Mouse (Mus musculus): ENCODE results near the gene Msrb2.

Msrb2 gene

DNA sequence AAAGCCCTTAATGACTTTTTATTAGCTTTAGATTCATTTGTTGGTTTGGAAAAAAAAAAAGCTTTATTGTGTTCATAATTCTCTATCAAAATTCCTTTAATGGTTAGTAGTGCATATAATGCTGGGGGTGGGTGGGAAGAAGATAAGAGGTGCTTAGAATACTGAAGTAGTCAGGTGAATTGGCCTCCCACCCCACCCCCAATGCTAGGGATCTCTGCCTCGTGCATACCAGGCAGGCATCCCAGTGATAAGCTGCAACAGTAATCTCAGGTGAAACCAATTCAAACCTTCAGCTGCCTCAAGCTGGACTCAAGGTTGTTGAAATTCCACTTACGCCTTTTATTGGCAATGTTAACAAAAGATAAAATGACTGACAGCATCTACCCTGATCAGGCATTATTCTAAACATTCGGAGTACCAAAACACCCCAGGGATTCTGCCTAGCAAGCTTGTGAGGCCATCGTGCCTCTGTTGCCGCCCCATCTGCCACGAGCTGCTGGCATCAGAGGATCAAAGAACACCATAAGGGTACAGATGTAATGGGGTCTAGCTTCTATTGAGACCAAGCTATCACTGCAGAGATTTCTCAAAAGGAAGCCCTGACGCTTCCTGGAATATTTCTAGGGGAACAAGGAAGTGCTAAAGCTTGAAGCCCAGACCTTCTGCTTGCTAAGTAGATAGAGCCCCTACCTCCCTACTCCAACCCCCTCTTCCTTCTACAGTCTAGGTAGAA, 19.3 kb downstream of the Msrb2 start:
- no peak for DNase-seq (ENCODE audit: low spot score)

DNA sequence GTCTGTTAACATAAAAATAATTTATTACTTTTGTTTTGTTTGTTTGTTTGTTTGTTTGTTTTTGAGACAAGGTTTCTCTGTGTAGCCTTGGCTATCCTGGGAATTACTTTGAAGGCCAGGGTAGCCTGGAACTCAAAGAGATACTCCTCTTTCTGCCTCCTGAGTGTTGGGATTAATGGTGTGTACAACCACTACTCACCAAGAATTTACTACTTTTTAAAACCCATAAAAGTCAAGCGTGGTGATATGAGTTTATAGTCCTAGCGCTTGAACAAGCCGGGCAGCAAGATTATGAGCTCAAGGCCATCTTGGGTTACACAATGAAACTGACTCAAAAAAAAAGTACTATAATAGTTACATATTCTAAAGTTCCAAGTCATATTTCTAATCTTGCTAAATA, 20.4 kb downstream of the Msrb2 start:
- DNase-seq (ENCODE audit: low spot score): no peak

DNA sequence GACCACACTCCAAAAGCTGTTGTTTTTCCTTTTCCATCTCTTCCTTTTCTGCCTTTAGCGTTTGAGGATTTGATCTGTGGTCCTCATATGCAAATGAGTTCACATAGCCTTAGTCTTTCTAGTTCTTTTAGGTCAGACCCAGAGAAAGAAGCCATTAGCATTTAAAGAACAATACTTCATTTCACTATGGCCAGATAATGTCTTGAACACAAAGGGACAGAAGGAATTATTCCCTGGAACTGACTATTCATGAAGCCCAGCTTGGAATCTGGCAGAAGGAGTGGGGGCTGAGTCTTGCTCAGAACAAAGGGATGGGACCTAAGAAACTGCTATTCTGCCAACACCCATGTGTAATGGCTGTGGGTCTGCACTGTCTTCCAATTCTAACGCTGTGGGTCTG, 21.6 kb downstream of the Msrb2 start:
- no peak for DNase-seq (ENCODE audit: low spot score)

DNA sequence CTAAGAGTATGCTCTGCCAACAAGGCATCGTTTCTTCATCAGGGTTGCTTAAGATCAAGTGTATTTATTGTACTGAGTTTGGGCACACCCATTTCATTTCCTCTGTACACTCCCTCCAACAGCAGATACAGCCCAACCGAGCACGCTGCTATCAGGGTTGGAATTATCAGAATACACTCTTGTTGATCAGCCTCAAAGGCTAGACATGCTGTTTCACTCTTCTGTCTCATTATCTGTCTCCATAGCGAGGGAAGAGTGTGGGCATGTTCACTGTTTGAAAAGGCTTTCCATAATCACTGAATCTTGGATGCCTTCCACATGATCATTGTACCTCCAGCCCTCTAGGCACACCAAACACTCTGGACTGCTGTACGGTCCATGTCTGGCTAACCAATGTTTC, 34.2 kb downstream of the Msrb2 start:
- no peak for DNase-seq (ENCODE audit: low spot score)

DNA sequence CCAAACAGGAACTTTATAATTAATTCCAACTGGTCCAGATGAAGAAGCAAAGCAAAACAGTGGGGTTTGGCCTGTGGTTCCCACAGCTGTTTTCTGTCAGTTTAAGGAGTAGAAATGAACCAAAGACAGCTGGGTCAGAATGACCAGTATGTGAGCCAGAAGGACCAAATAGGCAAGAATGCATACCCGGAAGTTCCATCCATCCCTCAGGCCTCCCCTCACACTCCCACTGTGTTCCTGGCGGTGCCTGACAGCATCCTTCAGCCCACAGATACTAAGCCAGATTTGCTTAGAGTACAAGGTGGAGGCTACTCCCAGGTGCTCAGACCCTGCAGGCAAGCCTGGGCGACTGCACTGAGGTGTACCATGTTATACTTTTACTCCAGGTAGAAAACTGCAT, 35.3 kb downstream of the Msrb2 start:
- DNase-seq (ENCODE audit: low spot score): no peak

DNA sequence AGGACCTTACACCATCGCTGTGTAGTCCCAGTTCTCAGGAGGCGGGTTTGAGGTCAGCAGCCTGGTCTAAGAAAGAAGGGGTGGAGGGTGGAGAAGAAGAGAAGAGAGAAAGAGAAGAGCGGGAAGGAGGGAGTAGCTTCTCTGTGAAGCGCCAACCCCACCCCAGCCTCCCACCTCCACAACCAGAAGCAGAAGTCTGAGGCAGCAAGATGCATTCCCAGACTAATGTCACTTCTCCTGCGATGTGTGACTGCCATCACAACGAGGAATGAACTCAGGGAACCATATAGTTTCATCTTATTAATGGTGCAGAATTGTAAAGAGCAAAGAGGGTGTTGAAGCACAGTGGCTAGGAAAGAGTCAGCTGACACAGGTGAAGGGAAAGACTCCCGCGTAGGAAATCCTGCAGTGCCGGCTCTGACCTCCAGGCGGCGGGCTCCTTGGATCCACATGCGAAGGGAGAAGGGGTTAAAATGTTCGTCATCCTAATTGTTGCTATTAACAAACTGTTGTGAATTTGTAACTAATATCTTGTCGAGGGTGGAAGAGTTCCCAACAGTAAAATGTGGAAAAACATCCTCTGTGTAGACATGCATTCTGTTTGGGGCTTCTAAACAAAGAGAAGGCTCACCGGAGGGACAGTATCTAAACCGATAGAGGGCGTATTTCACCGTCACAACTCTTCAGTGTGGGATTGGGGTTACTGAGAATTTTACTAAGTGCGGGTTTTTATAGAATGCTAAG, 43.2 kb downstream of the Msrb2 start:
- peak; percentile 57 for DNase-seq (ENCODE audit: low spot score)

DNA sequence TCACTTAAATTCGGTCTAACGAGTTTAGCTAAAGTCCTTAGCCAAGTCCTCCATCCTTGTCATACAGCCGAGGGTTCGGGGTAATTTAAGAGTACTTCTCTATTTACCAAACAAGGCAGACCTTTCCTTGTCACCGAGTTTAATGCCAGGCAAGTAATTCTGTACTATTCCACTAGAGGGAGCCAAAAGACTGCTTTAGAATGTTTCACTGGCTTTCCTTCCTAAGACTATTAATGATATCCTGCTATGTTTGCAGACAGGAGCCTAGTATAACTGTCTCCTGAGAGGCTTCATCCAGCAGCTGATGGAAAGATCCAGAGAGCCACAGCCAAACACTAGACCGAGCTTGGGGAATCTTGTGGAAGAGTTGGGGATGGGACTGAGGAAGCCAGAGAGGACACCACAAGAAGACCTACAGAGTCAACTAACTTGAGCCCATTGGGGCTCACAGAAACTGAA, 43.9 kb downstream of the Msrb2 start:
- peak; percentile 13 for DNase-seq (ENCODE audit: low spot score)

DNA sequence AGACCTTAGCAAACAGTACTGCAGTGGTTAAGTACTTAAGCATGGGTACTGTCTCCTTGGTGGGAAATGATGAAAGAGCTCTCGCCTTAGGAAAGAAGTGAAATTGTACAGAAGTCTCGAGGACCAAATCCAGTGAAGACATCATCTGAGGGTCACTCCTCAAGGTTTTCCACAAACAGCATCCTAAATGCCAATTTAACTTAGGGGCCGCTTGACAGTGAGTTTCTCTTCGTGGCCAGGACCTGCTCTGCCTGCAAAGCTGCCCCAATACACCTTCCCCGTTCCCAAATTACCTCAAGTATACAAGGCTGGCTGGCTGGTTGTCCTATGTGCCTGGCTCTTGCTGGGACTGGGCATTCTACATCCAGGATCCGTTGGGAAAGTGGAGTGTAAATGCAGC, 44.8 kb downstream of the Msrb2 start:
- DNase-seq (ENCODE audit: low spot score): no peak

DNA sequence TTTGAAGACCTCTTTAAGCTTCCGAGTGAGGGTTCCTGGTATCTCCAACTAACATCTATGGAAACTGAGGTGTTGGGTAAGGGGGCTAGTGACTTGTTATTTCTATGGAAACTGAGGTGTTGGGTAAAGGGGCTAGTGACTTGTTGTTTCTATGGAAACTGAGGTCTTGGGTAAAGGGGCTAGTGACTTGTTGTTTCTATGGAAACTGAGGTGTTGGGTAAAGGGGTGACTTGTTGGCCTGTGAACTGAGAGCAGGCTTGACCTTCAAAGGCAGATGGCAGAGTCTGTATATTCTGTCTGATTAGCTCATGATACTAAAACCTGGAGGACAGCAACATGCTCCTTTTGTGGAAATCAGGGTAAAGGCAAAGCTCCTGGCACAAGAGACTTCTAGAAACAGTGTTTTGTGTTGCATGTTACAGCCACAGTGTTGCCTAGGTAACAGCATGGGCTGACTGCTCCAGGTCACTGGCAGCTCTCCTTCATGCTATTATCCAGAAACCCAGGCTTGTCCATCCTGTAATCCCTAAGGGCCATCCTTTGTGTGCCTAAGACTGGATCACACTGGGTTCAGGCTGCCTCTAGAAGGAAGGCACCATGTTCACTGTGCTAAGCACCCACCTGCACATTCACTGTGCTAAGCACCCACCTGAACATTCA, 48.6 kb downstream of the Msrb2 start:
- DNase-seq (ENCODE audit: low spot score): no peak

DNA sequence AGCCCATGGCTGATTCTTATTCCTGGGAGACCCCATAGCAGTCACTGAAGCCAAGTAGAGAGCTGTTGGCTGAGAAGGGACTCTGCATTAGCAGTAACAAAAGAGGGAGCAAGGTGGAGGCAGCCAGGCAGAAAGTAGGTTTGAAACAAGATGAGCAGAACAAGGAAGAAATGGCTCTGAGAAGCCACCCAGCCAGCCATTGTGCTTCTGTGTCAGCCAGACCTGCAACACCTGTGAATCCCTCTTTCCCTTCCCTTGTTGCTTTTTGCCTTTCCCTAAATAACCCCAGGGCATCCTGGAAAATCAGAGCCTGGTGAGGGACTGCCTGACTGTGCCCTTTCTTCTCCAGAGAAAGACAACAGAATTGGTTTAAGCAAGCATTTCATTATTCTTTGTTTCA, 51.0 kb downstream of the Msrb2 start:
- no peak for DNase-seq (ENCODE audit: low spot score)

DNA sequence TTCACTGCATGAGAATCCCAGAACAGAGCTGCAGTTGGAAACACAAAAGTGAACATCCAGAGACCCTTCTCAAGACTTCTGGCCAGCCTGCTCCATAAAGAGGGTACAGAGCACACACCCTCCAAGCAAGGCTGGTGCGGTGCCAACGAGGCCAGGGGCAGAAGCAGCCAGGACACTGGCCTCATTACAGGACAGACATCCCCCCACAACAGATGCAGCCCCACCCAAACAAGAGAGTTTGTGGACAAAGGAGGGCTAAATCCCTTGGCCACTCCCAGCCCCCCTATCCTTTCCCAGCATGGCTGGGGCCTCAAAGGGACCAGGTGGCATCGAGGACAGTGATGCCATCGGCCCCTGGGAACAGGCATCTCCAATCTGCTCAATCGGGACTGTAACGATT, 51.8 kb downstream of the Msrb2 start:
- no peak for DNase-seq (ENCODE audit: low spot score)

DNA sequence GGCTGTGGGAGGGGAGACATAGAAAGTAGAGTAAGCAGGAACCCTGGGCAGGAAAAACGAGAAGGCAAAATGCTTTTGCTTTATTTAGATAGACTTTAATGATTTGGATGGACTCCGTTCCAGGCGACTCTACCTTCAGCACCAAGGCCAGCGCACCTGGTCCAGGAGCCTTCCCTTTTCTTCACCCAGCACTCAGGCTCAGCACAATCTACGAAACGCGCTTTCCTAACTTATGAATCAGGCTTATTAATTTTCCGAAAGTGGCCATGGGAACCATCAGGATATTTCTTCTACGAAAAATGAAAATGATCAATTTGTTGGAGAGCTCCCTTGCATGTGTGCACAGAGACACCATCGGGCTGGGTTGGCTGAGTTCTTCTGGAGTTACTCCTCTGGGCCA, 57.8 kb downstream of the Msrb2 start:
- peak; percentile 64 for DNase-seq (ENCODE audit: low spot score)

DNA sequence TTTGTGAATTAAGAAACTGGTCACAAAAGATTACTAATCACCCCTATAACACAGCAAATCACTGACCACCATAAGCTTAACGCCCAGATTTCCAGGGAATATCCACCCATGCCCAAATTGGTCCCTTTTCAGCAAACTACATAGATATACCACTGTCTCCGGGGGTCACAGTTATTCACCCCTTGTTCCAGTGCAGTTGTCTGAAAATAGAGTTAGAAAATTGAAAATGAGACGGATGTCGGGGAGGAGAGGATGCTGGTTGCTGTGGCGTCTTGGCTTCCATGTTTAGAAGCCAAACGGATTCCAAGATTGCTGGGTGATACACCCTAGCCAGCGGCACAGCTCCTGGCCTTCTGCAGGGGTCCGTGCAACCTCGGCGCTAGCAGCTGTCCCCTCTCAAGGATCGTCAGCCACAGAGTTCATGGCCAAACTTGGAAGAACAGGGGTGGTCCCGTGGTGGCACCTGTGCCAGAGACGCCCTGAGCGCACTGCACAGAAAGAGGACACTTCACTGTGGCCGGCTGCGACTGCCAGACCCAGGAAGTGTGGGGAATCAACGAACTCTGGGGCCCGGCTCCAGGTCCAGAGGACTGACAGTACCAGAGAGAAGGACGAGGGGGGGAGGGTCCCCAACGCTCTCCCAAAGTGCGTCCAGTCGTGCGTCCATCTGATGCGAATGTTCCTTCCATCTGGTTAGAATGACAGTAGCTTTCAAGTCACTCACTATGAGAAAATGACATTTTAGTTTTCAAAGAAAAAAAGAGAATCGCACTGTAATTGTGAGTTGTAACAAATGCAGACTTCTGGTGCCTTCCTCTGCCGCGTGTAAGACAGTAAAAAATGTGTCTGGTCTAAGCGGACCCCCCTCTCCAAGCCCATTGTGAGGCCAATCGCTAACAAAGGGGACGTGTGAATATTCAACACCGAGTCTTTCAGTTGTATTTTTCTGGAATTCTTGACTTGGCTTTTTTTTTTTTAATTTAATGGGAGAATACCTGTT, 58.8 kb downstream of the Msrb2 start:
- no peak for DNase-seq (ENCODE audit: low spot score)

DNA sequence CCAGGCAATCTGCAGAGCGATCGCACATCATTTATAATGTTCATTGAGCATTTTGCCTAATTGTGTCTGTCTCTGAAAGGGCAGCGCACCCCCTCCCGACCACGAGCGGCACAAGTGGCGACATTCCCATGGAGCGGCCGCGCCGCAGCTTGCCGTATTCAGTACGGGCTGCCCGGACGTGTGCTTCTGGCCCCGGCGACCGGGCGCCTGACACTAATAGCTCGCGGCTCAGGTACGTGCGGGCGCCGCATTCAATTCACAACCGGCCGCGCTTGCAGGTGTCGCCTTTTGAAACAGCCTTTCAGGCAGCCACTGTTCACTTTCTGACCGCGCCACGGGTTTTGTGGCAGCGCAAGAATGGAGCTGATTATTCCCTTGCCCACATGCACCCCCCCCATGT, 59.5 kb downstream of the Msrb2 start:
- no peak for DNase-seq (ENCODE audit: low spot score)

DNA sequence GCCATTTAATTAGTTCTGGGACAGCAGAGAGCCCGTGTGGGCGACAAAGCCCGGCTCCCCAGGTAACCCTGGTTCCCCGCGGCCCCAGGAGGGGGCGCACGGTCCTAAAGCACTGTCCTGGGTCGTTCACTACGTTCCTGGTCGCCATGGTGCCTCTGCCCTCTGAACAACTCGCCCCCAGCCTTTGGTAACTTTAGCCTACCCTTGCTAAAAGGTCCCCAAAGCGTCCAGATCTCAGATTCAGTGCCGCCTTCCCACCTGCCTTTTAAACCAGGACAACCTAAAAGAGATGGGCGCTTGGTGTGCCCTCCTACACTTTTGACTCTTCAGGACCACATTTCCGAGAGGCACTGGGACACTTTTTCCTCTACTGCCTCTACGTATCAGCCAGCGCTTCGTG, 59.9 kb downstream of the Msrb2 start:
- no peak for DNase-seq (ENCODE audit: low spot score)

DNA sequence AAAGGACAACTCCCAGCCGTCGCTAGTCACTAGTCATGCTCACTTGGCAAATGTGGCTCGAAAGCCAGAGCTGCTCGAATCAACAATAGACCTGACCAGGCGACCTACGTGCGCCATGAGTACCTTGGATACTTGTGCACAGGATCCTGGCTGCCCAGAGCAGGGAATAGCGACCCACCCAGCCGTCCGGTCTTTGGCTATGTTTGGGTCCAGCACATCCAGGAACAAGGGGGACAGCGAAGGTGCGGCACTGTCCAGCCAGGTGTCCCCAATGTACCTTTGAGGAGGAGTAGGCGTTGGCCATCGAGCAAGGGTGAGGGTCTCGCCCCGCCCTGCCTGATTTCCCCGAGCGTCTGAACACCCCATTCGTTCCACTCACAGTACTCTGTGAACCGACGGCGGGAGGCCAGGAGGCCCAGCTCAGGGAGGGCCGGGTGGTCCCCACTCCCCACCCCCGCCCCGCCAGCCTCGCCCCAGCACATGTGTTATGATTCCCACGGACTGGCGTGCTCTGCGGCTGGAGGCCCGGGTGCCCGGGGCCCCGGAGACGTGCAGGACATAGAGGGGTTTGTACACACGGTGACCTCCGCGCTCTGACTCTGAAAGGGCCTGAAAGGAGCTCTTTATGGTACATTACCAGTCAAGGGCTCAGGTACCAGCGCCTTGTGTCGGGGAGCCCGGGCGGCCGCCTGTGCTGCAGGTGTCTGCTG, 60.5 kb downstream of the Msrb2 start:
- DNase-seq (ENCODE audit: low spot score): no peak

DNA sequence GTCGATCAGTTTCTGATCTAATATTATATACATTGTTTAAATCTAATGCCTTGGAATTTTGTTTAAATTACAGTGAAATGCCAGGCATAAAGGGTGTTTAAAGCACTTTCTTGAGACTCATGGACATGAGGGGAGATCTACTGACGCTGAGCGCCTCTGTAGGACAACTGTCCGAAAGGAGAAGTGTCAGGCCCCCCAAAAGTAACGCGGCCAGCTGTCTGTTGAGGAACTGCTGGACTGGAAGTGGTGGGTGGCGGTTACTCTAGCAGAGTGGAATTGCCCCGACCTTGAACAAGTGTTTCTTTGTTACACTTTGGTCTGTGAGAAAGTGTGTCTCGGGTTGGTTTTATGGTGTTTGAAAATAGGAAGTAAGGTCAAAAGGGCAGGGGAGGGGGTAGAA, 73.1 kb downstream of the Msrb2 start:
- DNase-seq (ENCODE audit: low spot score): no peak
